Mouse (Mus musculus): ENCODE results near the gene Cnp.
A peak's percentile ranks its signal among the peaks of the same experiment; 100 is the strongest.
"Not testable (repeated sequence)": the region's sequence is repeated elsewhere in the genome, so short reads cannot be mapped to it uniquely, and the experiment has no call there.

The Cnp gene

GRCm38 (mm10) chr11:100574708-100575483, at the start of gene Cnp:
Gene Cnp (plus strand): TSS chr11:100574904.
- DNase-seq = peak; percentile 82

- no peak for DNase-seq
These were observed 49.6 kb upstream of the Cnp start for GRCm38 (mm10) chr11:100524987-100525630.

DNA sequence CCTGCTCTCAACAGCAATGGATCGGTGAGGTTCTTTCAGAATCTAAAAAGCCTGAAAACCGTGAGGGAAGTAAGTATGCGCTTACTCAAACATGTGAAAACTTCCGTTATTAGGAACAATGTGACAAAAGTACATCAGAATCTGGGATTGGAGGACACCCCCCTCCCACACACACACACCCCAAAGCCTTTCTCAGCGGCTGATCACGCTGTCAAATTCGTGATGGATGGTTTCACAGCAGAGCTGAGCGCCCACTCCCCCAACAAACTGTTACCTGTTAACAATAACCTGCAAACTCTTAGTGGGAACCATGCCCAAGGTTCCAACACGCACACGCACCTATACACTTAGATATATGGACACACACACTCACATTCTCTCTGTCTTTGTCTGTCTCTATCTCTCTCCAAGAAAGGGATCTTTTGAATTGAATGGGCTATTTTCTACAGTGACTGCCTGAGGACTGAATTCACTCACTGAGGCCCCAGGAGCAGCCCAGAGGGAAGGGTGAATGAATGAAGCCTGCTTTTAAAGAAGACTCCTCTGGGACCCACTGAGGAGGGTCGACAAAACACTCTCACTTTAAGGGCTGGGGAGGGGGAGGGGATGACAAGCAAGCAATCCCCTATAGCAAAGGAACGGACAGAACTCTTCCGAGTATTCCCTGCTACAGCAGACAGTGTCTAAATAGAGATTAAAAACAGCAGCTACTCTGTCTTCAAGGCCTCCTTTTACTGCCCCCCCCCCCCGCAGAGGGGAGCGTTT, 48.5 kb upstream of the Cnp start:
- peak; percentile 47 for DNase-seq

DNA sequence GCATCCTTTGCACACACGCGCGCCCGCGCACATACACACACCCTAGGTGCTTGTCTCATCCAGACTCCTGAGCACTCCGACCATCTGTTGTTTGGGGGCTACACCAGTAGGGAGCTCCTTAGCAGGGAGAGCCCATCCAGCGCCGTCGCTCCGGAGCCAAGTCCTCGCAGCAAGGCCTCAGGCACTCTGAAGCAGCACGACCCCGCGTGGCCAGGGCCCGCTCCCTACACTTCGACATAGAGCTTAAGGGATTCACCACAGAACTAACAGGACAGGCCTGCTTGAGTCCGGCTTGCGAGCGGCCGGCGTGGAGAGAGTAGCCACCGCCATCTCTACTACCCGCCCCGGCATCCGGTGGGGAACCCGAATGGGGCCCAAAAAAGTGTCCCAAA, 47.6 kb upstream of the Cnp start:
- DNase-seq = peak; percentile 79

DNA sequence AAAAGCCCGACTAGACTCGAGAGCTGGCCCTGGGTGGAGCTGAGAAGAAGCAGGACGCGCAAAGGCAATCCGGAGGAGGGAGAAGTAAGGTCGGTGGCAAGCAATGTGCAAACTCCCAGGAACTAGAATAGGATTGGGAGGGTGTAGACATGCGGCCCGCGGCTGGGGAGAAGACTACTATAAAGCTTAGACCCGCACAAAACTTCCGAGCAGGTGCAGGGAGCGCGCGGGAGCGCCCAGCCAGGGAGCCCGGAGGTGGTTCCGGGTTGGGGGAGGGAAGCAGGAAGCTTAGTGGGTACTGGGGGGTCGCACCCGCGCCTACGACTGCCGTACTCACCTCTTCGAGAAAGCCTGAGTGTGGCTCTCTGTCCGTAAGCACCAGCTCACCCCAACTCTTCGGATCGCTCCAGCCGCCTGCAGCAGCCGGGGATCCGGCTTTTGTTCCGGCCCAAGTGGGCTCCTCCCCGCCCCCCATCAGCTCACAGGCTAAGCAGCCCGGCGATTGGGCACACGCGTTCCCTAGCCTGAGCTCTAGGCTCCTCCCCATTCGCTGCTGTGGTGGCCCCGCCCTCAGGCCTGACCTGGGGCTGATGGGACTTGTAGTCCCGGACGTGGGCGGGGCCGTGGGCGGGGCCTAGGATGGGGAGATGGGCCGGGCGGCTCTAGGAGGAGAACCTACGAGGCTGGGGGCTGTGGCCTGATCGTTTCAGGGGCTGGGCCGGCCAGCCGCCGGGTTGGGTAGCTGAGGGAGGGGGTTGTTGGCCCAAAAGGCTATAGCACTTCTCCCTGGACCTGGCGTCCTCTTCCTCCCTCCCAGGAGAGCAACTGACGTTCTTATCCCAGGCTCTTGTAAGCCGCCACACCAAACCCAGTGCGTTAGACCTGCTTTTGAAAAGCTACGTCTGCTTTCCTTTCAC, 47.0 kb upstream of the Cnp start, which contains the start of gene Acly:
Acly (minus strand) TSS at position 543 of the 917 bp plus-strand sequence.
- peak; percentile 100 for DNase-seq

- DNase-seq = no peak
These were observed 46.1 kb upstream of the Cnp start for GRCm38 (mm10) chr11:100528375-100529165.

GRCm38 (mm10) chr11:100533871-100534270, 40.8 kb upstream of the Cnp start:
- DNase-seq = no peak

DNA sequence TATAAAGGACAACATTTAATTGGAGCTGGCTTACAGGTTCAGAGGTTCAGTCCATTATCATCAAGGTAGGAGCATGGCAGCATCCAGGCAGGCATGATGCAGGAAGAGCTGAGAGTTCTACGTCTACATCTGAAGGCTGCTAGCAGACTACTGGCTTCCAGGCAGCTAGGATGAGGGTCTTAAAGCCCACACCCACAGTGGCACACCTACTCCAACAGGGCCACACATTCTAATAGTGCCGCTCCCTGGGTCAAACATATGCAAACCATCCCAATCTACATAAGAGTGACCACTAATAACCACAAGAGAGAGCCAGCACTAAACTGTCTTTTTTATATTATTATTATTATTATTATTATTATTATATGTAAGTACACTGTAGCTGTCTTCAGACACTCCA, 40.3 kb upstream of the Cnp start:
- DNase-seq = not testable (repeated sequence)

- not testable (repeated sequence) for DNase-seq
These were observed 39.9 kb upstream of the Cnp start for GRCm38 (mm10) chr11:100534821-100535220.

DNA sequence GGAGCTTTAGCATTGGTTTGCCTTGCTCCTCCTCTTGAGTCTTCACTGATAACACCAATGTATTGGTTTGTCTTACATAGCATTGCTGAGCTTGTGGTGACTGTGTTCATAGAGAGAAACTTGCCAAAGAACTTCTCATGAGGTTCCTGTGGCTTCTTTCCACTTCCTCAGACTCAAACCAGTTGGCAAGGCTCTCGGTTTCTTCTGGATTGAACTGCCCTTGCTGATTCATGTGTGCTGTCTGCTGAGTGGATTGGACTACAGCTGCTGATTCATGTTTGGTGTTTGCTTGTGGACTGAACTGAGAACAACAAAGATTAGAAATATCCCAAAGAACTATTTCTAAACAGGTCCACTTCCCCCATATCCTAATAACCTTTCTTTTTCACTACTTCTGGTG, 38.7 kb upstream of the Cnp start:
- no peak for DNase-seq

DNA sequence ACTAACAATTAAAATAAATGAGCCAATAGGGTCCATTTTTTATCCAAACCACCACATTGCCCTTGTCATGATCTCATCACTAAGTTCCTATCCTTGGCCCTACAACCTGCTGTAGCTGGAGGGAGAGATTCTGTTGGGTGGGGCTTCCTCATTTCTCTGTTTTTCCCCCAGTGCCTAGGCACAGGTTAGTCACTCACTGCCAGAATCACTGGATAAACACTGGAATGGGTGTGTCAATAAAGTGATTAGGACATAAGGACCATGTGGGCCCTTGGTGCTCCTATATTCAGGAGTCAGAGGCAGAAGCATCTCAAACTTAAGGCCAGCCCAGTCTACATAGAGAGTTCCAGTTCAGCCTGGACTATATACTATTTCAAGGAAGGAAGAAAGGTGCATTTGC, 38.2 kb upstream of the Cnp start:
- no peak for DNase-seq

DNA sequence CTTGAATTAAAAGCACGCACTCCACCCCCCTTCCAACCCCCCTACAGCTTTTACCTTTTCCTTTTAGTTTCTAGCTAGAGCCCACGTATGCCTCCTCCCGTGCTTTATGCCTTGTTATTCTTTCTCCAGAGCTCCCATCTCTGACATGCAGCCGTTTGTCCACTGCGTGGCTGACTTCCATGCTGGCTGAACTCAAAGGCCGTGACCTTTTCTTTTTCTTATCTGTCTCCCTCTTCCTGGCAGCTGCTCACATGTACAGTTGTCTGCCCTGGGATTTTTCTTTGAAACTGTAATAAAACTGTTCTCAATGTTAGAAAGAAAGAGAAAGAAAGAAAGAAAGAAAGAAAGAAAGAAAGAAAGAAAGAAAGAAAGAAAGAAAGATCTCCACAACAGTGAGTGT, 33.7 kb upstream of the Cnp start:
- no peak for DNase-seq

DNA sequence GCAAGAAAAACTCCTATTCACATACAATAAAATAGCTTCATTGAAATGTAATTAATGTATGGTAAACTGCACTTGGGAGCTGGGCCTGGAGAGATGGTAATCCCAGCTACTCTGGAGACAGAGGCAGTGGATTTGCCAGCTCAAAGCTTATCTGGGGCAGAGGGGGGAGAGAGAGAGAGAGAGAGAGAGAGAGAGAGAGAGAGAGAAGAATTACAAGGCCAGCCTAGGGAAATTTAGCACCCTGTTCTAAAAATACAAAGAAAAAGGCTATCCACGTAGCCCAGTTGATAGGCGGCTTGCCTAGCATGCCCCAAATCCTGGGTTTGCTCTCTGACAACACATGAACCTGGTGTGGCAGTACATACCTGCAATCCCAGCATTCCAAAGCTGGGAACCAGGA, 33.1 kb upstream of the Cnp start:
- DNase-seq = no peak

- DNase-seq = peak; percentile 97
These were observed 29.6 kb upstream of the Cnp start, which contains the start of gene Ttc25 for GRCm38 (mm10) chr11:100544832-100545745. Gene Ttc25 (plus strand): TSS chr11:100545607.

DNA sequence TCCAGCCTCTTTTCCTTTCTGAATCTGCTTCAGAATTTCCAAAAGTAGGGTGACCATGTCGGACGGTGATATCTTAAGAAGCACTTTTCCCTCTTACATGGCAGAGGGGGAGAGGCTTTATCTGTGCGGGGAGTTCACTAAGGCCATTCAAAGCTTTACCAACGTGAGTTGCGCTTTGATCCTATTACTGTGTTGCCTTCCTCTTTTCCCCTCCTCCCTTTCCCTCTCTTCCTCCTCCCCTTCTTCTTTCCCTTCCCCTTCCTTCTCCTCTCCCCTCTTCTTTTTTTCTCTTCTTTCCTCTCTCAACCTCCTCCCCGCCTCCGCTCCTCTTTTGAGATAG, 29.0 kb upstream of the Cnp start:
- no peak for DNase-seq

DNA sequence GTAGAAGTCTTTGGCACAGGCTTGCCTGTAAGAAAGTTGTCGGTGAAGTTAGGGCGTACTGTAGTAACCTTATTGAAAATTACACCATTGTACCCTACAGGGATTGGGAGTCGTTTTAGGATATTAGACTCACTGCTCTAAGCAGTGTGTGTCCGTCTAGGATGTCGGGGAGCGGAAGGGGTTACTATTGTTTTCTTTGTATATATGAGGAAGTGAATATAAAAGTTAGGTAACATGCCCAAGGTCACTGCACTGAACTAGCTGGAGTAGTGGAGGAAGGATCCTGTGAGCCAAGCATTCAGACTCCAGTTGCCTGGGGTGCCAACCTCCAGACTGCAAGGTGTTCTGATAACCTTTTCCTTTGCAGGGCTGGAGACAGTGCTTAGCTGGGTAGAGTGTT, 27.7 kb upstream of the Cnp start:
- DNase-seq = no peak

DNA sequence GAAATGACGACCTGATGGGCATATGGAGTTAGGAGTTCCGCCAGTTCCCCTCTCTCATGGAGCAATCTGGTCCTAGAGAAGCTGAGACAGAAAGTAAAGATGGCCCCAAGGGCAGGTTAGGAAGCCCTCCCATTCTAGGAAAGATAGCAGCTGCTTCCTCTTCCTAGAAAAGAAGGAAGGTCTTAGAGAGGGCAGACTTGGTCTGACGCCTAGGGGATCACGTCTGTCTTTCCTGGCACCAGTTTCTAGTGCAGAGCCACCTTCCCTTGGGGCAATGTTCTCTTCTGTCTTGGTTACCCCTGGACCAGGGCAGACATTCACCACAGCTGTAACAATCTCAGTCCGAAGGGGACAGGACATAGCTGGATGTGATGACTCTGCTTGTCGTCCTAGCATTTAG, 26.6 kb upstream of the Cnp start:
- no peak for DNase-seq

DNA sequence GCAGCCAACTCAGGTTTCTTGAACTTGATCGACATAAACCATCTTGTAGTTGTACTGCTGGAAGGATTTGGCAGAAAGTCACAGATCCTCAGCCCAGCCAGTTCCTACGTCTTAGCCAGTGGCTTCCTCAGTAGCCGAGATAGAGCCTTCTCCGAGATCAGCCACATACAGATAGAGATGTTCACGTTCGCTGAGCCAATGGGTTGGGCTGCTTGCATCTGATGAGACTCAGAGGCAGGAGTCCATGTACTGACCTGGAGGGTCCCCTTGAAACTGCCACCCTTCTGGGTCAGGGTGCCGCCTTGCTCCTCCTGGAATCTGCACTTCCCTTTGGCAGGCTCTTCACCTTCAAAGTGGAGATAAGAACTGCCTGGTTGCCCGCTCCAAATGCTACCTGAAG, 25.2 kb upstream of the Cnp start:
- DNase-seq = no peak

GRCm38 (mm10) chr11:100550101-100550500, 24.6 kb upstream of the Cnp start:
- DNase-seq = no peak

DNA sequence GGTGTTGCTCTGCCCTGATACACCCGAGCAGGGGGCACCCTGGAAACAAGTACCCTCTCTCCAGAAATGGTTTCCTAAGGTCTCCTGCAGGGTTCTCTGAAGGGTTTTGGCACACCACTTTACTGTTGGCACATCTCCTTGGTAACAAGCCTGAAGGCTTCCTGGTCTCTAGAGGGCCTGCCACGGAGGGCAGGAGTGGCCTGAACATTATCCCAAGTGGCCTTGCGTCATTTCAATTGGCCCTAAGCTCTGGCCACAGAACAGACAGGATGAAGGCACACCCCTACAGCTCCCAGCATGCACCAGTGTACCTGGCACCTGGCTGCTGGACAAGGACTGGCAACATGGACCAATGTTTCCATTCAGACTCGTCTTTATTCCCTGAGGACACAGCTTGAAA, 21.9 kb upstream of the Cnp start:
- DNase-seq = no peak

GRCm38 (mm10) chr11:100555583-100555982, 19.1 kb upstream of the Cnp start:
- DNase-seq = peak; percentile 86

Data from embryo, embryonic 11 days (tissue).